Mouse (Mus musculus) left cerebral cortex, adult 18-20 months (tissue): Measurements from ENCODE around the gene Tmem176a. TPM values are rescaled to one million over a fixed set of nuclear protein-coding genes. Genes with fewer than 3 reads are reported as not detected.
A peak's percentile ranks its signal among the peaks of the same experiment; 100 is the strongest.
"Not testable (repeated sequence)": the region's sequence is repeated elsewhere in the genome, so short reads cannot be mapped to it uniquely, and the experiment has no call there.

Experiments used
- DNase-seq, 2 experiments: peaks; one replicate each; pipeline ENCODE4 v3.0.0; 2021 to 2022; ENCODE audit warnings: low spot score in 2 of 2, mixed read lengths in 1 of 2
- total RNA-seq, 2 experiments: library from RNA; stranded (reverse); gene quantifications; 2 replicates each; pipeline ENCODE4 v1.2.3; 2021

The Tmem176a gene
- total RNA-seq, 2 experiments from 2014 or later = 28.9 to 40.9 TPM

- DNase-seq = peak; percentile 52 to 74
Observed at GRCm38 (mm10) chr6:48840973-48841625, 380 bp downstream of the Tmem176a start, which contains the start of gene Tmem176b. Gene Tmem176b (minus strand): TSS chr6:48841496.

DNA sequence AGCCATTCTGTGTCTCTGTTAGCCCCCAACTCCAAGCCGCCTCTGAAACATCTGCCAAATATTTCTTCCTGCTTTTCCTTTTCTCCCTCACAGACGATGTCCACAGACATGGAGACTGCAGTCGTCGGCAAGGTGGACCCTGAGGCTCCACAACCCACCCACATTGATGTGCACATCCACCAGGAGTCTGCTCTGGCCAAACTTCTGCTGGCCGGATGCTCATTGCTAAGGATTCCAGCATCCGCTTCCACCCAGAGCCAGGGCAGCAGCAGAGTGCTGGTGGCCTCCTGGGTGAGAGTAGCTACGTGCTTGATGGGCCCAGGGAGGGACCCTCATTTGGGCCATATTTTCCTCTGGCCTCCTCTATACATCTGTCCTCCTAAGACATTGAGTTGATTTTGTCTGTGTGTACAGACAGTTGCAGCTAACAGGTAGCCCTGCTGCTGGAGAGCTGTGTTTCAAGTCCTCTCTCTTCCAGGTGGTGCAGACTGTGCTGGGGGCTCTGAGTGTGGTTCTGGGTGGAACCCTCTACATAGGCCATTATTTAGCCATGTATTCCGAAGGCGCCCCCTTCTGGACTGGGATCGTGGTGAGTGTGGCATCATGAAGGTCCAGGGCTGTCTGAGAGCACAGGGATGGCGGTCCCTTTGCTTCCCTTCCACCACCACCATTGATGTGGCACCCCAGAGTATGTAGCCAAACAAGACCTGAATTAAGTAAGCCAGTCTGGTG, 1.6 kb downstream of the Tmem176a start:
- DNase-seq = no peak

DNA sequence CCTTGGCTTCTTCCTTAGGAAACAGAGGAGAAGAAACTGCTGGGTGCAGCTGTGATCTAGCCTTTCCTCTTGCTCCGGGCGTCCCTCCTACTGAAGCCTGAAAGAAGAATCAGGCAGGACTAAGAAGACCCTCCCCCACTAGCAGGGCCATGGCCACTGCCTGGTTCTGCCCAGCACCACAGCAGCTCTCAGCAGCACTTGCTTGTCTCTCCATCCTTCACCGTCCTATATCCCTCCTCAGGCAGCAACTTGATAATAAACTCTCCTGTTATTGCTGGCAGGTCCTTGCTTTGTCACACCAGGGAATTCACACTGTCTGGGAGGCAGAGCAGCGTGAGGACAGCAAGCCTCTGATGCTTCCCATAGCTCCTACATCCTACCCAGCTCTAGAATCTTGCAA, 4.4 kb downstream of the Tmem176a start:
- DNase-seq = no peak

DNA sequence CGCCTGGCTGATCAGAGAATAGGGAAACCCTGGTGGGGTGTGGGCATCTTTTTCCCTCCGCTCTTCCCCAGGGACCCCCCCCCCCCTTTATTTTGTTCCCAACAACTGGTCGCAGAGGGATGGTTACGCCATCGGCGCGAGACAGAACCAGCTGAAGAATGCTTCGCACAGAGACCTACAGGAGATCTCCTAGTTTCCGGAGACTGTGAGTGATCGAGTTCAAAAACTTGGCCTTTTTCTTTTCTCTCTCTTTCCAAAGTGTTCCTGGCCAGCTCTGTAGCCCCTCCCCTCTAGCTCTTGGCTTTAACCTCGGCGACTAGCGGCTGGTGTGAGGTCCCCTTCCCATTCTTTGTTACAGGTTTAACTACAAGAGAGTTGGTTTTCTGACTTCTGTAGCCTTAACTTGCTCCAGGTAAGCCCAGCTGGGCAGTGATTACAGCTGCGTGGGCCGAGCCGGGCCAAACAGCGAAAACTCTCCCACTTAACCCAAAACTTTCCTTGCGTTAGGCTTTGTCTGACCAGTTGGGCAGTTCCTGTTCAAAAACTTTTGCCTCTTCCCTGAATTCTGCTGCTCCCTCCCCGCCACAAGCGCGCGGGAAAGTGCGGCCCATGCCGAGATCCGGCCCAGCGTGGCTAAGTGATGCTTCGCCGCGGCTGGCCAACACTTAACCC, 11.2 kb downstream of the Tmem176a start:
- DNase-seq = no peak

GRCm38 (mm10) chr6:48854155-48854554, 13.4 kb downstream of the Tmem176a start:
- DNase-seq = no peak

DNA sequence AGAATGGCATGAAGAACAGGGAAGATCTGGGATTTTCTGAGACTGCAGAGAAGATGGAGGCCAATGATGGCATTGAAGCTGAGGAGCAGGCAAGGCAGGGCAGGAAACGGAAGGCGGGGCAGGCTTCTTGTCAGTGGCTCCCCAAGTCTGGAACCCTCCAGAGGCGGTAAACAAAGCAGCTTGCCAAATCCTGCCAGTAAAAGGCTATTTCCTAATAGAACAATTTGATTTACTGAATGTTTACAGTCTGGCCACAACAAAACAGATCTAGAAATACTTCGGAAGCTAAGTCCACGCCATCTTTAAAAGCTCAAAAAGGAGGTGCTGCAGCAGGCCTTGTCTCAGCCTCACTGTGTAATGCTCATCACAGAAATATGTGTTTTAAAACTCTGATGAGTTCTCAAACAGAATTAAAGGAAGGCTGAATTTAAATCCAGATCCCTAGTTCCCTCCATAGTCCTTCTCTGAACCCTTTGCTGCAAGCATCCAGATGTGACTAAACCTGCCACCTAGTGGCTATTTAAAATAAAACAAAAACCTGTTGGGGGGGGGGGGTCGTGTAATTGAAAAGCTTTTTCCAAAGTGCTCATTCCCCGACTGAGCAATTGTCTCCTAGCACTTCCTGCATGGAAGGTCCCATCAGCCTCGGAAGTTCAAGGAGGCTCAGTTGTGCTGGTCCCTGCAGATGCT, 17.0 kb downstream of the Tmem176a start:
- DNase-seq = no peak

GRCm38 (mm10) chr6:48860130-48860815, 19.6 kb downstream of the Tmem176a start:
- peak; percentile 39 for DNase-seq

- no peak for DNase-seq
Observed at GRCm38 (mm10) chr6:48860851-48861250, 20.1 kb downstream of the Tmem176a start.

- DNase-seq = no peak
Observed at GRCm38 (mm10) chr6:48861616-48862280, 21.0 kb downstream of the Tmem176a start.

- no peak for DNase-seq
Observed at GRCm38 (mm10) chr6:48862816-48863215, 22.1 kb downstream of the Tmem176a start.

DNA sequence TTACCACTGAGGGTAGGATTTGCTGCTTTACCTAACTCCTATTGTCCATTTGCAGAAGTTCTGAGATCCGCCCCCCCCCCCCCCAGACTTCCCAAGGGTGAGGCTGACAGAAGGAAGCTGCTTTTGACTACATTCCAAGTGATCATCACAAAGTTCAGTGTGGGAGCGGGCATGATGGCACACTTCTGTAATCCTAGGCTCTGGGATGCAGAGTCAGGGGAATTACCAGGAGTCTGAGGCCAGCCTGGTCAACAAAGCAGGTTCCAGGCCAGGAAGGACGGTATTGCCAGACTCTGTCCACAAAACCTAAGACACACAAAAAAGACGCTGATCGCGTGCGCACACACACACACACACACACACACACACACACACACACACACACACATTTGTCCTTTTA, 22.8 kb downstream of the Tmem176a start:
- DNase-seq = no peak

GRCm38 (mm10) chr6:48864181-48864580, 23.5 kb downstream of the Tmem176a start:
- no peak for DNase-seq

- no peak for DNase-seq
Observed at GRCm38 (mm10) chr6:48864723-48865122, 24.0 kb downstream of the Tmem176a start.

GRCm38 (mm10) chr6:48865152-48865745, 24.5 kb downstream of the Tmem176a start:
- DNase-seq = no peak

DNA sequence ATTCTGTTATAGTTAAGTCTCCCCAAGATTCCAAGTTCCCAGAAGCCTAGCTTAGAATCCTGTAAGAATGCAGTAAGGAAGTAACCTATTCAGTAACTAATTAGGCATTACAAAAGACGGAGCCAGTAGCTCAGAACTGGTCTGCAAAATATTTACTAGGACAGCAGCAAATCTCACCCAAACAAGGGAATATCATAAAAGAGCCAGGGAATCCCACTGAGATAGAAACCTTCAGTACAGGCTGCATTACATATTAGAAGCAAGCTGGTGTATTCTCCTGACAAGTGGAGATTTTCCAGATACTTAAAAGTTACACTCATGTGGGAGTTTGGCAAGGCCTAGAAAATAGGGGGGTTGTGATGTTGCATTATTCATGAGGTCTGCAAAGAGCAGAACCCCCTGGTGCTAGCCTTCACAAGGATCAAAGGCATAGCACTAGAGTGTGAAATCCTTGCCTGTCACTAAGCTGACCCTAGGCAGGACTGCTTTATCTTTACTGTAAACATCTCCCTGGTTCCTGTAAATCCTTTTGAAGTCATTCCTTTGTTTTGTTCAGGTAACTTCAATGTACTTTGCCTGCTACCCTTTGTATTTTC, 25.7 kb downstream of the Tmem176a start:
- DNase-seq = not testable (repeated sequence)

DNA sequence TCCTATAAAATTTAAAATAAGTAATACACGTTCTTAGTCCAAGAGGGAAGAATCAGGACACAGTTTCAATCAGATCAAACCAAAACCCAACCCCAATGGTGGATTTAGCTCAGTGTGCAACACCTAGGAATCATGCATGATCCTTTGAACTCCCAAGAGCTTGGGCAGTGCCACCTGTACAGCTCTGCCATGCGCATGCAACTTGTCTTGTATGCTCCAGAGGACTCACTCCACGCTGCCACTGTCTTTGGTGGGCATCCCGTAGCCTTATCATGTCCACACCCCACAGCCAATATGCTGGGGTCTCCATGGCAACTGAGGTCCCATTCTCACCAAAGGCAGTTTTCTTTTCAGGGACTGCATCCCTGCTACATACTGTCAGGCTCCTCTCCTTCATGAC, 26.4 kb downstream of the Tmem176a start:
- no peak for DNase-seq

DNA sequence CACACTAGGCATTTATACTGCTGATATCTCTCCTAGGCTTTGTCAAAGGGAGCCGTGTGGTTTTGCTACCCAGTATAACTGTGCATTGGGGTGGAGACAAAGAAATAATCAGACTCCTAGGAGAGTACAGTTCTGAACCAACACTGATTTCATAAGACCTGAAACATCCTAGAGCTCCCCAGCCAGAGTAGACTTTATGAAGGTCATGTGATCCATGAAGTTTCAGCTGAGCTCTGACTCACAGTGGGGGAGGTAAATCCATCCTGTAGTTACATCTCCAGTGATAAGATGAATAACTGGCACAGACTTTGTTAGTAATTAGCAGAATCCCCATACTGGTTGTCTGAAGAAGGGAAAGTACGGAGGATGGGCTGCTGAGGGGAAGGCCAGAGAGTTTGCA, 29.1 kb downstream of the Tmem176a start:
- DNase-seq = no peak

DNA sequence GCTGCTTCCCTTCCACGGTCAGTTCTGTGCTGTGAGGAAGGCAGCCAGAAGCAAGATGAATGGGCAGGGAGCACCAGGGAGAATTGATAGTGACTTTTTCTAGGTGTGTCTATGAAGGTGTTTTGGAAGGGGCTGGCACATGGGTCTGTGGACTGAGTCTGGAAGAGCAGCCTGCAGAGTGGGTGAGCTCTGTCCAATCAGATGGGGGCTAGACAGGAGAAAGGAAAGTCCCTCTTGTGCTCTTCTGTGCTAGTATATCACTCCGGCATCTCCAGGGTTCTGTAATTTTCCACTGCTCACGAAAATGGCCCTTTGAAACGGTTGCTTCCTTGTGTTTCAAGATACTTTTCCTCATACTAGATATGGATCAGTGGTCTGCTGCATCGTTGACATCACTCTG, 31.9 kb downstream of the Tmem176a start, which contains the start of gene Aoc1:
Aoc1 (plus strand) TSS at position 301 of the 400 bp plus-strand sequence.
- DNase-seq = no peak

DNA sequence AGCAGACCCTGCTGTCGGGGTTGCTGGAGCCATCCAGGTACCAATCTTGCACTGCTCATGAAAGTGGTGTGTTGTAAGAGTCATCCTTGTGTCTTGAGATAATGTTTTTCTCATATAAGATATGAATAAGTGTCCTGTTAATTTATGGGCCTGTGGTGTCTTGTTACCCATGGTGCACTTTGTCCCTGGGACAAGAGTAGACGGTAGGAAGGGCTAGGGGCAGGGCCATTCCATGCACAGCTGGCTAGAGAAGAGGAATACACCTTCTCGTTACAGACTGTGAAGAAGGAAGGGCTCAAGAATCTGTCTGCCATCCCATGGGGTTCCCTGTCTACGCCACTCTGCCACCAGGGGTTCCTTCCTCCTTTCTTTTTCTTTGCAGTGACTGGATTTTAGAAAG, 33.9 kb downstream of the Tmem176a start:
- DNase-seq = no peak

DNA sequence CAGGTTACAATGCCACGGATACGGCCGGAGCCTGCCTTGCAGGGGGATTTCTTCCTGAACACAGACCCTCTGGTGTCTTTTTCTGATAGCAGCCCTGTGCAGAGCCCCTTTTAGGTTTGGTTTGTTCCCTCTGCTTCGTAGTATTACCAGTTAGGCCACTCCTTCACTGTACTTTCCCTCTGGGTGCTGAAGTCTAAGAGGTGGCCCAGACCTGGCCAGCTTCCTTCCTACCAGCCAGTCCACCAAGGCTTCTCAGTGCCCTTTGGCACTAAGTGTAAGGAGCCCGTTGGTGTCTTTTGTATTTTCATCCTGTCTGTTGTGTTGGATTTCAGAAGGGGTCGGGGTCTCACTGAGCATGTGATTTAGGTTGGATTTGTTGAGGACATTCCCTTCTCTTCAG, 34.8 kb downstream of the Tmem176a start:
- no peak for DNase-seq
